Mouse (Mus musculus): Measurements from ENCODE around the gene Ints6.
"Not testable (repeated sequence)": the region's sequence is repeated elsewhere in the genome, so short reads cannot be mapped to it uniquely, and the experiment has no call there.

- not testable (repeated sequence) for TF ChIP-seq CTCF (IDR thresholded peaks at IDR 0.05; ENCODE audit: low read depth); EP300 (optimal IDR thresholded peaks at IDR 0.05)
Measured at GRCm38 (mm10) chr14:62642368-62642767, 118.6 kb downstream of the Ints6 start.

Measured in stomach, postnatal 0 days (tissue).